Mouse (Mus musculus) hindbrain, postnatal 0 days (tissue): ENCODE measurements at regions not wholly inside any gene's neighbourhood (a gene's known extent, or its start where the extent isn't known, plus 50 kb on each side); places are given as distances from the start of the nearest gene placed in this dataset.

Experiments used
- ATAC-seq: fragments of 200-750 bp; cut with Nextera tagmentation; 2 replicates; pipeline ENCODE4 v1.8.0; 2017; ENCODE audit warnings: mild to moderate bottlenecking, moderate TSS enrichment, moderate library complexity
- DNase-seq: peaks from one replicate; pipeline ENCODE4 v3.0.0-alpha.2; 2015; ENCODE audit warnings: low spot score
- H3K27ac ChIP-seq: fragments of 300-500 bp; sonication (generic); 2 replicates; pipeline ENCODE4 v1.5.1; 2014; ENCODE audit warnings: mild to moderate bottlenecking
- H3K27me3 ChIP-seq: fragments of 300-500 bp; sonication (generic); 2 replicates; pipeline ENCODE4 v1.6.1; 2014; ENCODE audit warnings: low read length, mixed read lengths; ENCODE audit not compliant: insufficient read depth
- H3K36me3 ChIP-seq: fragments of 300-500 bp; sonication (generic); 2 replicates; pipeline ENCODE4 v1.6.1; 2014; ENCODE audit warnings: low read length, mixed read lengths; ENCODE audit not compliant: insufficient read depth
- H3K4me1 ChIP-seq: fragments of 300-500 bp; sonication (generic); 2 replicates; pipeline ENCODE4 v1.6.1; 2014; ENCODE audit warnings: antibody characterized with exemption, low read length, mixed read lengths; ENCODE audit not compliant: insufficient read depth
- H3K4me2 ChIP-seq: fragments of 300-500 bp; sonication (generic); 2 replicates; pipeline ENCODE4 v1.6.1; 2014; ENCODE audit warnings: low read depth, mild to moderate bottlenecking, low read length, moderate library complexity, mixed read lengths
- H3K4me3 ChIP-seq: fragments of 300-500 bp; sonication (generic); 2 replicates; pipeline ENCODE4 v1.5.1; 2014; ENCODE audit warnings: low read length
- H3K9ac ChIP-seq: fragments of 300-500 bp; sonication (generic); replicated peaks from 2 replicates; pipeline ENCODE4 v1.6.1; 2014; ENCODE audit warnings: mild to moderate bottlenecking, low read length, moderate library complexity, mixed read lengths
- H3K9me3 ChIP-seq: fragments of 300-500 bp; sonication (generic); 2 replicates; pipeline ENCODE4 v1.6.1; 2016; ENCODE audit warnings: low read length, mixed read lengths
- CTCF ChIP-seq: IDR thresholded peaks from 2 replicates; pipeline ENCODE4 v1.5.1; 2016; ENCODE audit warnings: antibody characterized with exemption, control low read depth, low read depth
- WGBS: fragments of 180-500 bp; shearing (Covaris S2); extraction: QIAGEN DNeasy Blood & Tissue Kit; methylation state at CpG from one replicate; pipeline ENCODE4 v1.1.7; 2014; 5-methylcytosine and 5-hydroxymethylcytosine counted together

- 0 out of 2 replicates have a peak, but pooled peaks have one; percentile 6 for TF ChIP-seq CTCF
- Histone ChIP-seq H3K4me3 (no peak overlapping the region), H3K9ac (no peak overlapping the region), H3K27ac (no peak overlapping the region), H3K36me3 (no peaks in the 10 kb centered on the region), H3K27me3 (no peaks in the 10 kb centered on the region), H3K4me2 (peak overlapping the region; percentile 25; the same call in 1 of the 2 replicates), H3K4me1 (0 out of 2 replicates have a peak, but pooled peaks cover 4% of the 10 kb centered on the region), H3K9me3 (no peaks in the 10 kb centered on the region)
- WGBS = 36% methylated on average over 12 of the region's 12 CpGs
- DNase-seq (peak; percentile 38), ATAC-seq (0 out of 2 replicates have a peak, but pooled peaks have one; percentile 24)
Observed at GRCm38 (mm10) chr12:77799134-77799770, 394.8 kb upstream of the Gm6657 start.

GRCm38 (mm10) chr12:77807674-77808073 lies 386.4 kb upstream of the Gm6657 start:
- Histone ChIP-seq H3K27ac (no peak overlapping the region), H3K4me1 (no peaks in the 10 kb centered on the region)
- 82% methylated on average over 7 of the region's 7 CpGs for WGBS

GRCm38 (mm10) chr12:77811276-77811675 lies 382.8 kb upstream of the Gm6657 start:
- no peak for ATAC-seq
- 35% methylated on average over 2 of the region's 2 CpGs for WGBS
- Histone ChIP-seq H3K4me1 (no peaks in the 10 kb centered on the region), H3K9ac (no peak overlapping the region), H3K4me3 (no peak overlapping the region), H3K36me3 (no peaks in the 10 kb centered on the region), H3K27me3 (no peaks in the 10 kb centered on the region), H3K9me3 (no peaks in the 10 kb centered on the region), H3K27ac (no peak overlapping the region), H3K4me2 (no peak overlapping the region)
- TF ChIP-seq CTCF = peak; percentile 63
- DNase-seq = peak; percentile 38

More at GRCm38 (mm10) chr12:77807674-77808073, 386.4 kb upstream of the Gm6657 start:
- Histone ChIP-seq H3K4me2 (no peak overlapping the region), H3K9me3 (no peaks in the 10 kb centered on the region), H3K9ac (no peak overlapping the region), H3K4me3 (no peak overlapping the region), H3K36me3 (no peaks in the 10 kb centered on the region), H3K27me3 (no peaks in the 10 kb centered on the region)
- TF ChIP-seq CTCF = no peak
- DNase-seq (no peak), ATAC-seq (no peak)

GRCm38 (mm10) chr12:77819456-77819855 lies 374.6 kb upstream of the Gm6657 start:
- WGBS = 95% methylated on average over 16 of the region's 16 CpGs
- no peaks in the 10 kb centered on the region for H3K9me3 ChIP-seq
- no peak for TF ChIP-seq CTCF
- no peaks in the 10 kb centered on the region for H3K36me3 ChIP-seq
- H3K27me3 ChIP-seq = no peaks in the 10 kb centered on the region
- ATAC-seq = no peak
- no peak overlapping the region for H3K9ac ChIP-seq
- no peak overlapping the region for H3K27ac ChIP-seq
- H3K4me2 ChIP-seq = no peak overlapping the region
- H3K4me3 ChIP-seq = no peak overlapping the region
- DNase-seq = no peak
- H3K4me1 ChIP-seq = no peaks in the 10 kb centered on the region

- Histone ChIP-seq H3K36me3 (no peaks in the 10 kb centered on the region), H3K4me3 (no peak overlapping the region), H3K9me3 (0 out of 2 replicates have a peak, but pooled peaks cover 5% of the 10 kb centered on the region), H3K27ac (no peak overlapping the region), H3K4me2 (no peak overlapping the region), H3K4me1 (no peaks in the 10 kb centered on the region), H3K27me3 (no peaks in the 10 kb centered on the region), H3K9ac (no peak overlapping the region)
- TF ChIP-seq CTCF = no peak
- DNase-seq (no peak), ATAC-seq (no peak)
- WGBS = 37% methylated on average over 3 of the region's 3 CpGs
Observed at GRCm38 (mm10) chr12:77823381-77824030, 370.5 kb upstream of the Gm6657 start.

GRCm38 (mm10) chr12:77833411-77834169 lies 360.5 kb upstream of the Gm6657 start:
- 93% methylated on average over 9 of the region's 9 CpGs for WGBS
- Histone ChIP-seq H3K36me3 (no peaks in the 10 kb centered on the region), H3K4me1 (no peaks in the 10 kb centered on the region), H3K9me3 (no peaks in the 10 kb centered on the region), H3K9ac (no peak overlapping the region), H3K4me3 (no peak overlapping the region), H3K4me2 (no peak overlapping the region), H3K27me3 (no peaks in the 10 kb centered on the region), H3K27ac (no peak overlapping the region)
- no peak for TF ChIP-seq CTCF
- DNase-seq = no peak
- no peak for ATAC-seq
